Mouse (Mus musculus) liver, embryonic 16.5 days (tissue): ENCODE measurements at regions not wholly inside any gene's neighbourhood (a gene's known extent, or its start where the extent isn't known, plus 50 kb on each side); places are given as distances from the start of the nearest gene placed in this dataset.

ENCODE experiments used
- ATAC-seq: fragments of 200-750 bp; cut with Nextera tagmentation; 2 replicates; pipeline ENCODE4 v1.8.0; 2017; ENCODE audit warnings: low read depth, mild to moderate bottlenecking, moderate number of reproducible peaks, moderate library complexity
- H3K27ac ChIP-seq: fragments of 300-500 bp; sonication (generic); 2 replicates; pipeline ENCODE4 v1.5.1; 2014; ENCODE audit warnings: mild to moderate bottlenecking, low read length
- H3K27me3 ChIP-seq: fragments of 300-500 bp; sonication (generic); 2 replicates; pipeline ENCODE4 v1.6.1; 2014; ENCODE audit warnings: low read depth, low read length, mixed read lengths; ENCODE audit not compliant: control insufficient read depth, insufficient read depth
- H3K36me3 ChIP-seq: fragments of 300-500 bp; sonication (generic); 2 replicates; pipeline ENCODE4 v1.6.1; 2014; ENCODE audit warnings: mild to moderate bottlenecking; ENCODE audit not compliant: control insufficient read depth, insufficient read depth
- H3K4me1 ChIP-seq: fragments of 300-500 bp; sonication (generic); 2 replicates; pipeline ENCODE4 v1.6.1; 2014; ENCODE audit warnings: low read depth, low read length, mixed read lengths; ENCODE audit not compliant: control insufficient read depth
- H3K4me2 ChIP-seq: fragments of 300-500 bp; sonication (generic); 2 replicates; pipeline ENCODE4 v1.6.1; 2014; ENCODE audit warnings: low read depth, low read length, mixed read lengths
- H3K4me3 ChIP-seq: fragments of 300-500 bp; sonication (generic); 2 replicates; pipeline ENCODE4 v1.5.1; 2014; ENCODE audit warnings: low read depth, mild to moderate bottlenecking, low read length
- H3K9ac ChIP-seq: fragments of 300-500 bp; sonication (generic); 2 replicates; pipeline ENCODE4 v1.6.1; 2014; ENCODE audit warnings: low read depth, low read length
- H3K9me3 ChIP-seq: fragments of 300-500 bp; sonication (generic); replicated peaks from 2 replicates; pipeline ENCODE4 v1.6.1; 2016; ENCODE audit warnings: low read length; ENCODE audit not compliant: control insufficient read depth
- WGBS: fragments of 180-500 bp; shearing (Covaris S2); extraction: QIAGEN DNeasy Blood & Tissue Kit; methylation state at CpG from one replicate; pipeline ENCODE4 v1.1.7; 2014; ENCODE audit not compliant: insufficient replicate concordance; 5-methylcytosine and 5-hydroxymethylcytosine counted together

DNA sequence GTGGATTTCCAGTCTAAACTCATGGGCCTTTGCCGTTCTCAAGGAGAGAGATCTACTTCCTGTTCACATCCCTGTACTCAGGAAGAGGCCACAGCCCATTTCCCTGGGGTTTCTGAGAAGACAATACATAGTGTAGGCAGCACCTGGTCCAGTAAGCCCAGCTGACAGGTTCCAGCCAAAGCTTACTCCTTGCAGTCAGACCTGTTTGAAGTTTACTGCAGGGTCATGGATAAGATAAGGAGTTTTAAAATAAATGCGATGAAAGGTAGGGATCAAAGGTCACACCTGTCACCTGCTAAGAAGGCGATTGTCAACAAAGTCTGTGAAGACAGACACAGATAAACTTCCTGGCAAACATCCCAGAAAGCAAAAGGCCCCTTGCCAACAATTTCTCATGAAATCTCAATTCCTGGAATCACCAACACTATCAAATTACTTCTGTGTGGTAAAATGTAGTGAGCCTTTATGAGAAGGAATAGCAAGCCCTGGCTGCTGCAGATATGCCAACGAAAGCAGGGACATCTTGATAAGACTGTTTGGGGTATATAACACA, 227.5 kb downstream of the Sp3 start:
- Histone ChIP-seq H3K4me2 (no peak overlapping the region), H3K4me1 (no peaks in the 10 kb centered on the region; the same call in 1 of the 2 replicates), H3K27me3 (no peaks in the 10 kb centered on the region), H3K9ac (no peak overlapping the region), H3K27ac (no peak overlapping the region), H3K36me3 (no peaks in the 10 kb centered on the region), H3K4me3 (no peak overlapping the region), H3K9me3 (no peaks in the 10 kb centered on the region)
- WGBS = 30% methylated on average over 4 of the region's 4 CpGs
- ATAC-seq = no peak; the same call in 1 of the 2 replicates

DNA sequence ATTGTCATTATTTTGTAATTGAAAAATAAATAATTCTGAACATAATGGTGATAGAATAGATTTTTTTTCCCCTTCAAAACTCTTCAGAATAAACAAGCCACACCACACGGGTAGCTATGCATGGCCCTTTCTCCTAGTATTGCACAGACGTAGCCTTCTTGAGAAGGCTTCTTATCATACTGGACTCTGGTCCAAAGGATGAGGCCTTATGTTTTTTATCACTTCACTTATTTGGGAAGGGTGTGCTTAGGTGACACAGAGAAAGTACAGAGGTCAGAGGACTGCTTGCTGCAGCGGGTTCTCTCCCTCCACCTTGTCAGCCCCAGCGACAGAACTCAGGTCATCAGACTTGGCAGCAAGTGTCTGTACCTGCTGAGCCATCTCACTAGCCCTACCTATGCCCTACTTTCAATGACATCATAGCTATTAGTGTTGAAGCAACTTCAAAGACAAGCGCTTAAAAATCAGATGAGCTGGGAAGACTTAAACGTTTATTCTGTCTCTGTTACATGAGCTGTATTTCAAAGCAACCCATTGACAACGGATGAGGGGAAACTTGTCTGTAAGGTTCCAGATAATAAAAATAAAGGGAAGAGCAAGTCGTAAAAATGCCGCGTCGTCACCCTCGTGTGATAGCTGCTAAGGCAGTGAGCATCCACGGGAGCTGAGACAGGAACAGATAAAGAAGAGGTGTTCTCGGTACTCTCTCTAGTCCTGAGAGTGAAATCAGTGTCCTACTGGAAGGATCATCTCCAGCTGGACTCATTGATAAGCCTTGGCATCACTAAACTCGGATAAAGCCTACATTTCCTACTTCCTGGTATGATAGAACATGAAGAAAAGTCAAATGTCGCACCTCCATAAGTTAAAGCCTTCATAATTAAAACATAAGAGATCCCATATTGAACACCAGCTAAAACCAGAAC, 226.2 kb downstream of the Sp3 start:
- no peak overlapping the region for H3K9ac ChIP-seq
- no peaks in the 10 kb centered on the region for H3K27me3 ChIP-seq
- no peak for ATAC-seq
- H3K4me2 ChIP-seq = no peak overlapping the region
- H3K9me3 ChIP-seq = no peaks in the 10 kb centered on the region
- no peak overlapping the region for H3K27ac ChIP-seq
- no peak overlapping the region for H3K4me3 ChIP-seq
- WGBS = 59% methylated on average over 16 of the region's 16 CpGs
- H3K4me1 ChIP-seq = no peaks in the 10 kb centered on the region; the same call in 1 of the 2 replicates
- no peaks in the 10 kb centered on the region for H3K36me3 ChIP-seq

DNA sequence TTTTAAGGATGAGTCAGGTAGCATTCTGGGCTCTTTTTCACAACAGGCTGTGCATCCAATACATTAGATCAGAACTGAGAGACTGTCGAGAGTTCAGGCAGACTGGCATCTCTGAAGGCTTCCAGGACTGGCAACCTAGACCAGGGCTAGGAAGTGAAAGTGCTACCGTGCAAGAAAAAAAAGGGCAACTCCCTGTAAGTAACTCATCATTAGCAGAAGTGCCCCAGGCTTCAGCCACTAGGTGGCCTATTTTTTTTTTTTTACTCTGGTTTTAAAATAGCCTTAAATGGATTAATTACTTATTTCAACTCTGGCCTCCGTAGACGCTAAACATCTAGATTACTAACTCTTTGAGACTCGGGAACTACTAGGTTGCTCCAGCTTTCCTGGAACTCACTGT, 216.8 kb downstream of the Sp3 start:
- no peak overlapping the region for H3K4me2 ChIP-seq
- no peak for ATAC-seq
- H3K36me3 ChIP-seq = no peaks in the 10 kb centered on the region
- no peaks in the 10 kb centered on the region for H3K27me3 ChIP-seq
- H3K9me3 ChIP-seq = no peaks in the 10 kb centered on the region
- no peak overlapping the region for H3K9ac ChIP-seq
- no peaks in the 10 kb centered on the region for H3K4me1 ChIP-seq
- H3K4me3 ChIP-seq = no peak overlapping the region
- WGBS = 55% methylated on average over 5 of the region's 5 CpGs
- no peak overlapping the region for H3K27ac ChIP-seq

DNA sequence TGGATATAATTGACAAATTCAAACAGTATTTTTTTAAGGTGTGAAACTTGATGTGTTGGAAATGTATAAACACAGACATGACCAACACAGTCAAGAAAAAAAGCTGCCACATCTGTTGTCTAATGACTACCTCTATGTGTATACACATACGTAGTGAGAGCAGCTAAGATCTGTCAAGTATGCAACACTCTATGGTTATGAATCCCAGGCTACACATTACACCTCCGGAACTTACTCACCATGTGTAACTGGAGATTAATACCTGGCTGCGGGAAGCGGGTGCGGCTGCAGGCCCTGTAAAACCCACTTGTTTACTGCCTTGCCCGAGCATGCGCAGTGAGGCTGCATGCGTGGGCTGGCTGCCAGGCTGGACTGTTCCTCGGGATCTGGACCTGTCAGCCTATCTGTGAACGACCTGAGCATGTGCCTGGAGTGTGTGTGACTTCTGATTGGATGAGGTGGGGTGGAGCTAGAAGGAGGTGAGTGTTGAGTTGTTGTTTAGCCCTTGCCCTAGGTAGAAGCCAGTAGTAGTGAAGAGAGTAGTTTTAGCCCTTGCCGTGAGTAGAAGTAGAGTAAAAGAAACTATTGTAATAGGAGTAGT, 211.1 kb downstream of the Sp3 start:
- H3K4me3 ChIP-seq = no peak overlapping the region
- H3K9ac ChIP-seq = no peak overlapping the region
- 59% methylated on average over 11 of the region's 11 CpGs for WGBS
- H3K4me2 ChIP-seq = no peak overlapping the region
- no peaks in the 10 kb centered on the region for H3K36me3 ChIP-seq
- no peak overlapping the region for H3K27ac ChIP-seq
- no peak for ATAC-seq
- no peaks in the 10 kb centered on the region for H3K27me3 ChIP-seq
- no peaks in the 10 kb centered on the region for H3K4me1 ChIP-seq
- H3K9me3 ChIP-seq = no peaks in the 10 kb centered on the region

DNA sequence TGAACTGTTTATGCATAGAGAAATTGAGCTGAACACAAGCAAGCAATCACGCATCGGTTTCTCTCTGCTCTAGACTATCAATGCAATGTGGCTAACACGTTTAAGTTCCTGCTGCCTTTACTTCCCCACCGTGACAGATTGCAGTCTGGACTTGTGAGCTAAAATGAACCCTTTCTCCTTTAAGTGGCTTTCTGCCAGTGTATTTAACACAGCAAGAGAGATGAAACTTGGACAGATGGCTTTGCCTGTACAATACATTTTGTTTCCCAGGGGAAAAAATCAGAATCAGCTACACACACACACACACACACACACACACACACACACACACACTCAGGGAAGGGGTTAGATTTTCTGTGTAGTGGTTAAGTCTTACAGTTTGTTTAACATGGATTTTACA, 206.8 kb downstream of the Sp3 start:
- Histone ChIP-seq H3K27me3 (no peaks in the 10 kb centered on the region), H3K4me3 (no peak overlapping the region), H3K4me1 (no peaks in the 10 kb centered on the region), H3K9ac (no peak overlapping the region), H3K4me2 (no peak overlapping the region), H3K9me3 (no peaks in the 10 kb centered on the region), H3K27ac (no peak overlapping the region), H3K36me3 (no peaks in the 10 kb centered on the region)
- ATAC-seq = no peak
- 80% methylated on average over 4 of the region's 4 CpGs for WGBS

DNA sequence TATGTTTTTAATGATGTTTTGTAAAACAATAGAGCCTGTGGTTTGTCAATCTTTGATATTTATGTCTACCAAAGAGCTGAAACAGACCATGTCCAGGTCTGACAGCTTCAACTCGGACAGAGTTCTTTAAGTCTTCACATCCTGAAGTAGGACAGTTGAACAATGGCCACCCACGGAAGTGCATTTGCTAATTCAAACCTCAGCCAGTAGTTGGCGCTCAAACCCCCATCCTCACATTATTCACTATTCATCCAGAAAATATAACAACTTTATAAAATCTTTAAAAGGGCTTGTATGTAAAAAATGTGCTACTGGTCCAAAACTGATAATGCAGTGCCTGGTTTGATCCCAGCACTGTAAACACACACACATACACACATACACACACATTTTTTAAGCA, 202.9 kb downstream of the Sp3 start:
- 26% methylated on average over 3 of the region's 3 CpGs for WGBS
- no peaks in the 10 kb centered on the region; the same call in 1 of the 2 replicates for H3K4me1 ChIP-seq
- no peaks in the 10 kb centered on the region for H3K36me3 ChIP-seq
- no peaks in the 10 kb centered on the region for H3K27me3 ChIP-seq
- H3K4me3 ChIP-seq = no peak overlapping the region
- no peak for ATAC-seq
- H3K4me2 ChIP-seq = no peak overlapping the region
- no peaks in the 10 kb centered on the region for H3K9me3 ChIP-seq
- H3K9ac ChIP-seq = no peak overlapping the region
- no peak overlapping the region for H3K27ac ChIP-seq

DNA sequence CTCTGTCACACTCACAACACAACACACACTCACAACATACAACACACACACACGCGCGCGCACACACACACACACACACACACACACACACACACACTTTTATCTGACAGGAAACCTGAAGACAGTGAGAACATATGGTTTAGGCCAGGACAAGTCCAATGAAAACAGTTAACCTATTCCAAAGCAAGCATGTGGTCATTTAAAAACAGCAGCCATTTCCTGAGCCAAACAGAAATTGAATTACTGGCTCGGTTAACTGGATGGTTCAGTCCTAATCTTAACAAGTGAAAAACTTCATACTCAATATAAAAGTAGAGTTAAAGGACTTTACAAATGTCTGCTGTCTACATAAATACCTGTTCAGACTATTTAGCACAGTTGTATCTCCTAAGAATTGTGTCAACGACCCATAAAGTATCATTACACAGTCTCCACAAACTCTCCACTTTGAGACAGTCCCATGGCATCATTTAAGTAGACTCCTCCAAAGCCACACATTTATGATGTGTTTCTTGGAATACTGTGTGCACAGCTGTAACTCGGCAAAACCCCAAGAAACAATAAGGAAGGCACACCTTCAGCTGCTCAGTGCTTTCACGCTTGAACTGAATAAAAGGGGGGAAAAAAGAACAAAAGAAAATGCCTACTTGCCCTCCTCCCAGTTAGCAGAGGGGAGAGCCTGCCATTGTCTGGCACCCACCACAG, 202.3 kb downstream of the Sp3 start:
- H3K4me1 ChIP-seq = no peaks in the 10 kb centered on the region; the same call in 1 of the 2 replicates
- no peak overlapping the region for H3K4me2 ChIP-seq
- 77% methylated on average over 8 of the region's 8 CpGs for WGBS
- no peak overlapping the region for H3K4me3 ChIP-seq
- H3K27ac ChIP-seq = no peak overlapping the region
- no peak for ATAC-seq
- H3K9me3 ChIP-seq = no peaks in the 10 kb centered on the region
- no peaks in the 10 kb centered on the region for H3K27me3 ChIP-seq
- H3K9ac ChIP-seq = no peak overlapping the region
- H3K36me3 ChIP-seq = no peaks in the 10 kb centered on the region

DNA sequence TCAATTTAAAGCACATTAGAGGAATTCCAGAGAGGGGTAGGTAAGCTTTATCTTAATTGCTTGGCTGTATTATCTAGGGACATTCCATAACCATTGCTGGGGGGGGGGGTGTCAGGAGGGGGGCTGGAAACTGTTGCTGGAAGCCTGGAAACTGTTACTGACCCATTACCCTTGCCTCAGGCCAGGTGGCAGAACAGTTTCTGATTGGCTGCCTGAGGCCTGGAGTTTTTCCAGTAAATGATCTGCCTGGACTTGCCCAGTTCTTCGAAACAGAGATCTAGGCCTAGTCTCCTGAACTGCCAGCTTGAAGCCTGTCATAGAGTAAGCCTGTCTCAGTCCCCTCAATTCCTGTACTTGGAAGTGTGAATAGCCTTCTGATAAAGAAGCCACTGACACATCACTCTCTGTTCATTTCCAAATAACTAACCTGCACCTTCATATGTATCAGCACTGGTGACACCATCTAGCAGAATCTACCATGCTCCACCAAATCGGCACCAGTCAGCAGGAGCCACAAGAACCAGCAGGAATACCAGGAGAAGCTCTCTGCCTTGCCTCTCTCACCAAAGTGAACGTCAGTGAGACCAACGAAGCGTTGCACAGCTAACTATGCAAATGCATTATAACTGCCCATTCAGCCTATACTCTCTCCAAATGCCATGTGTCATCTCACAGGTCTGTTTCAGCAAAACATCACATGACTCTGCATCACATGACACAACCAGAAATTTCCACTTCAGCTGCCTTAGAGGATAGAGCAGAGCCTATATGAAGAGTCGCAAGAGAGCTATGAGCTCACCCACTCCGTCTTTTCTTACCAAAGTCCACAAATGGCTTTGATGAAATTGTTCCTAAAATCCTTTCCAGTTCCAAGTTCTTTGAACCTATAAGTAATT, 200.7 kb downstream of the Sp3 start:
- Histone ChIP-seq H3K27me3 (no peaks in the 10 kb centered on the region), H3K27ac (no peak overlapping the region), H3K9ac (no peak overlapping the region), H3K36me3 (no peaks in the 10 kb centered on the region), H3K4me2 (no peak overlapping the region), H3K4me1 (no peaks in the 10 kb centered on the region; the same call in 1 of the 2 replicates), H3K9me3 (no peaks in the 10 kb centered on the region), H3K4me3 (no peak overlapping the region)
- 70% methylated on average over 7 of the region's 7 CpGs for whole genome bisulfite sequencing
- ATAC-seq = no peak
